Mouse (Mus musculus) embryonic facial prominence, embryonic 11.5 days (tissue): ENCODE results near the gene Sh3d21. TPM values are rescaled to one million over a fixed set of nuclear protein-coding genes. Genes with fewer than 3 reads are reported as not detected.

Experiments
- ATAC-seq: fragments of 200-750 bp; cut with Nextera tagmentation; replicated peaks from 2 replicates; pipeline ENCODE4 v1.8.0; 2017; ENCODE audit warnings: low read depth; ENCODE audit not compliant: insufficient number of reproducible peaks, low FRiP score, low TSS enrichment
- DNase-seq: peaks from one replicate; pipeline ENCODE4 v3.0.0-alpha.2; 2015; ENCODE audit warnings: low spot score
- H3K27ac ChIP-seq: fragments of 300-500 bp; sonication (generic); replicated peaks from 2 replicates; pipeline ENCODE4 v1.5.1; 2014; ENCODE audit warnings: mild to moderate bottlenecking, low read depth, low read length, control low read depth
- H3K27me3 ChIP-seq: fragments of 300-500 bp; sonication (generic); 2 replicates; pipeline ENCODE4 v1.6.1; 2014; ENCODE audit warnings: mild to moderate bottlenecking, low read length, moderate library complexity, mixed read lengths; ENCODE audit not compliant: control insufficient read depth, insufficient read depth
- H3K36me3 ChIP-seq: fragments of 300-500 bp; sonication (generic); replicated peaks from 2 replicates; pipeline ENCODE4 v1.6.1; 2014; ENCODE audit warnings: low read depth, mild to moderate bottlenecking, low read length, moderate library complexity, mixed read lengths; ENCODE audit not compliant: control insufficient read depth, insufficient read depth
- H3K4me1 ChIP-seq: fragments of 300-500 bp; sonication (generic); 2 replicates; pipeline ENCODE4 v1.6.1; 2014; ENCODE audit warnings: low read length, mixed read lengths; ENCODE audit not compliant: control insufficient read depth, insufficient read depth
- H3K4me2 ChIP-seq: fragments of 300-500 bp; sonication (generic); 2 replicates; pipeline ENCODE4 v1.6.1; 2014; ENCODE audit warnings: low read depth, mild to moderate bottlenecking, control low read depth, low read length, moderate library complexity
- H3K4me3 ChIP-seq: fragments of 300-500 bp; sonication (generic); 2 replicates; pipeline ENCODE4 v1.5.1; 2014; ENCODE audit warnings: low read depth, low read length, control low read depth
- H3K9ac ChIP-seq: fragments of 300-500 bp; sonication (generic); replicated peaks from 2 replicates; pipeline ENCODE4 v1.6.1; 2014; ENCODE audit warnings: mild to moderate bottlenecking, control low read depth, low read length
- H3K9me3 ChIP-seq: fragments of 300-500 bp; sonication (generic); replicated peaks from 2 replicates; pipeline ENCODE4 v1.6.1; 2016; ENCODE audit warnings: mild to moderate bottlenecking, low read length, inconsistent platforms, mixed read lengths; ENCODE audit not compliant: control insufficient read depth
- WGBS: fragments of 180-500 bp; shearing (Covaris S2); extraction: QIAGEN DNeasy Blood & Tissue Kit; methylation state at CpG from one replicate; pipeline ENCODE4 v1.1.7; 2014; 5-methylcytosine and 5-hydroxymethylcytosine counted together
- polyA plus RNA-seq: library from polyadenylated mRNA; unstranded; fragments of >200 nt; fragmentation: Nextera tagmentation; extraction: Ambion mirVana; gene quantifications from 2 replicates; pipeline ENCODE4 v1.2.1, GENCODE M21; 2014

Gene Sh3d21
- polyA plus RNA-seq, 1 experiment from 2014 or later = 5.0 TPM

DNA sequence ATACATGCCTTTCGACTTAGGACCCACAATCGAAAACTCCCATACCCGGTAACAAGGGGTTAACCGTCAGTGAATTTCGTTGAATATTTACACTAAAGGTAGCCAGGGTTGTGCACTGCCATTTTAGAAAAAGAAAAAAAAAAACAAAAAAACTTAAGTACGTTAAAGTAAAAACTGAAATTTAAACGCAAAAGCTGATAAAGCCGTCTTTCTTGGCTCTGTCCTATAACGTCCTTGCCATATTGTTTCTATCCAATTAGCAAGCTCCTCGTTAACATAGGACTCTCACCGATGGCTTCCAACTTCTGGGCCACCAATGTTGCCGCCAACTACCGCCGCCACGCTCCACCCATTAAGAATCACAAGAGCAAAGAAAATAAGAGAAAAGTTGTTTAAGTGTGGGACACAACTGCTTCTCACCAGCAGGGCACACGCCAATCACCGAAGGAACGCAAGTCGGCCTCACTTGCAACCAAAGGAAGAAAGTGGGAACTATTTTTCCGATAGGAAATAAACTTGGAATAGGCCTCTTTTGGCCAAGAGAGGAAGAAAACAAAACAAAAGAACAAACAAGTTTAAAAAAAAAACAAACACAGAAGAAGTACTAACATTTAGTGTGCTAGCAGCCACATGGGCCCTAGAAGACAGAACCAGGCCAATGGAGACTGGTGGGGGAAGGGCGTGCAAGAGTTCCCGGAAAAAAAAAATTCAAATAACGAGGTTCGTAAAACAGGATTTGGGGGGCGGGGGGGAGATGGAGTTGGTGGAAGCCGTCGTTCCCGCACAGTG is 38.4 kb upstream of the Sh3d21 start:
- Histone ChIP-seq H3K4me1 (no peaks in the 10 kb centered on the region), H3K27ac (peak overlapping the region; percentile 93), H3K4me3 (peak overlapping the region; percentile 75), H3K36me3 (no peaks in the 10 kb centered on the region), H3K4me2 (peak overlapping the region; percentile 55), H3K9me3 (no peaks in the 10 kb centered on the region), H3K9ac (peak overlapping the region; percentile 90), H3K27me3 (no peaks in the 10 kb centered on the region)
- DNase-seq = peak; percentile 63
- WGBS = 1% methylated on average over 28 of the region's 28 CpGs
- ATAC-seq = no peak

- Histone ChIP-seq H3K4me3 (peak overlapping the region; percentile 75), H3K4me2 (peak overlapping the region; percentile 55), H3K9me3 (no peaks in the 10 kb centered on the region), H3K4me1 (no peaks in the 10 kb centered on the region), H3K27ac (no peak overlapping the region), H3K36me3 (no peaks in the 10 kb centered on the region), H3K9ac (peak overlapping the region; percentile 25), H3K27me3 (no peaks in the 10 kb centered on the region)
- DNase-seq = no peak
- ATAC-seq = no peak
- WGBS = 67% methylated on average over 2 of the region's 2 CpGs
Observed at GRCm38 (mm10) chr4:126200656-126201055, 37.4 kb upstream of the Sh3d21 start.

- Histone ChIP-seq H3K9ac (no peak overlapping the region), H3K27ac (no peak overlapping the region), H3K36me3 (no peaks in the 10 kb centered on the region), H3K4me3 (no peak overlapping the region), H3K4me2 (no peak overlapping the region), H3K9me3 (no peaks in the 10 kb centered on the region), H3K4me1 (no peaks in the 10 kb centered on the region), H3K27me3 (no peaks in the 10 kb centered on the region)
- no peak for DNase-seq
- ATAC-seq = no peak
- WGBS = 73% methylated on average over 1 of the region's 1 CpGs
Observed at GRCm38 (mm10) chr4:126200036-126200435, 36.7 kb upstream of the Sh3d21 start.

- H3K27ac ChIP-seq = no peak overlapping the region
- no peaks in the 10 kb centered on the region for H3K4me1 ChIP-seq
- H3K9me3 ChIP-seq = no peaks in the 10 kb centered on the region
- DNase-seq = no peak
- no peaks in the 10 kb centered on the region for H3K27me3 ChIP-seq
- no peaks in the 10 kb centered on the region for H3K36me3 ChIP-seq
- H3K4me3 ChIP-seq = 0 out of 2 replicates have a peak overlapping the region, but pooled peaks have one; percentile 5
- H3K4me2 ChIP-seq = no peak overlapping the region
- H3K9ac ChIP-seq = no peak overlapping the region
- 87% methylated on average over 6 of the region's 6 CpGs for WGBS
- no peak for ATAC-seq
Observed at GRCm38 (mm10) chr4:126199556-126199955, 36.3 kb upstream of the Sh3d21 start.

- H3K36me3 ChIP-seq = no peaks in the 10 kb centered on the region; the same call in 1 of the 2 replicates
- 90% methylated on average over 3 of the region's 3 CpGs for WGBS
Observed at GRCm38 (mm10) chr4:126197485-126197884, 34.2 kb upstream of the Sh3d21 start.

DNA sequence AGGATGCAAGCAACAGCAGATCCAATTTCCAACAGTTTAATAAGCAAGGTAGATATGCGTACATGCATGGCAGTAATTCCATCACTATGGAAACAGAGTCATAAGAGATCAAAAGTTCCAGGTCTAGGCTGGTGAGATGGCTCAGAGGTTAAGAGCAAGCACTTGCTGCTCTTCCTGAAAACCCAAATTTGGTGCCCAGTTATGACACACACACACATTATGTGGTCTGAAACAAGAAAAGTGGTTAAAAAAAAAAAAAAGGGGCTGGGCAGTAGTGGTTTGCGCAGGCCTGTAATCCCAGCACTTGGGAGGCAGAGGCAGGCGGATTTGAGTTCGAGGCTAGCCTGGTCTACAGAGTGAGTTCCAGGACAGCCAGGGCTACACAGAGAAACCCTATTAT is 31.6 kb upstream of the Sh3d21 start:
- Histone ChIP-seq H3K9me3 (no peaks in the 10 kb centered on the region), H3K27ac (no peak overlapping the region), H3K4me2 (no peak overlapping the region), H3K36me3 (no peaks in the 10 kb centered on the region; the same call in 1 of the 2 replicates), H3K4me1 (no peaks in the 10 kb centered on the region), H3K4me3 (no peak overlapping the region), H3K9ac (no peak overlapping the region), H3K27me3 (no peaks in the 10 kb centered on the region)
- DNase-seq (no peak), ATAC-seq (no peak)
- 94% methylated on average over 4 of the region's 4 CpGs for WGBS

More at GRCm38 (mm10) chr4:126197485-126197884, 34.2 kb upstream of the Sh3d21 start:
- DNase-seq (no peak), ATAC-seq (no peak)
- H3K4me3 ChIP-seq = no peak overlapping the region
- H3K4me1 ChIP-seq = no peaks in the 10 kb centered on the region
- no peaks in the 10 kb centered on the region for H3K9me3 ChIP-seq
- H3K27me3 ChIP-seq = no peaks in the 10 kb centered on the region
- no peak overlapping the region for H3K9ac ChIP-seq
- H3K4me2 ChIP-seq = no peak overlapping the region
- H3K27ac ChIP-seq = no peak overlapping the region

DNA sequence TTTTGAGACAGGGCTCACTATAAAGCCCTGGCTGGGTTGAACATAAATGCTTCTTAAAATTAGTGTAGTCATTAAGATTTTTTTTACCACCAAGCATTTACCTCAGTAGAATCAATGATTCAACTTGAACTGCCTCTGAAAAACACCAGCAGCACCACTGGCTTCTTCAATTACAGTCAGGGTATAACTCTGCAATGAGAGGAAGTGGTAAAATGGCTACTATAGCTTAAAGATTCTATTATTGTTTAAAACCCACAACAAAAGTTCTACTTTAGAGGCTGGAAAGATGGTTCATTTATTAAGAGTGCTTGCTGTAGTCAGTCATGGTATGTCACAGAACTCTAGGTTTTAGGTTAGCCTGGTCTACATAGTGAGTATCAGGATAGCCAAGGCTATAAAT is 30.9 kb upstream of the Sh3d21 start:
- no peak overlapping the region for H3K9ac ChIP-seq
- DNase-seq (no peak), ATAC-seq (no peak)
- H3K9me3 ChIP-seq = no peaks in the 10 kb centered on the region
- no peaks in the 10 kb centered on the region for H3K4me1 ChIP-seq
- no peaks in the 10 kb centered on the region for H3K27me3 ChIP-seq
- no peak overlapping the region for H3K4me2 ChIP-seq
- no peak overlapping the region for H3K4me3 ChIP-seq
- no peaks in the 10 kb centered on the region; the same call in 1 of the 2 replicates for H3K36me3 ChIP-seq
- no peak overlapping the region for H3K27ac ChIP-seq

- no peak for ATAC-seq
- 91% methylated on average over 2 of the region's 2 CpGs for WGBS
- Histone ChIP-seq H3K36me3 (no peaks in the 10 kb centered on the region; the same call in 1 of the 2 replicates), H3K9me3 (no peaks in the 10 kb centered on the region), H3K4me1 (no peaks in the 10 kb centered on the region), H3K9ac (no peak overlapping the region), H3K27ac (no peak overlapping the region), H3K4me2 (no peak overlapping the region), H3K4me3 (no peak overlapping the region), H3K27me3 (no peaks in the 10 kb centered on the region)
- no peak for DNase-seq
Observed at GRCm38 (mm10) chr4:126190636-126191035, 27.3 kb upstream of the Sh3d21 start.
